Mouse (Mus musculus) lung, embryonic 15.5 days (tissue): Measurements from ENCODE around the gene Frmd7. TPM values are rescaled to one million over a fixed set of nuclear protein-coding genes. Genes with fewer than 3 reads are reported as not detected.

Source experiments
- ATAC-seq: fragments of 200-750 bp; cut with Nextera tagmentation; 2 replicates; pipeline ENCODE4 v1.8.0; 2017; ENCODE audit warnings: moderate number of reproducible peaks, borderline replicate concordance; ENCODE audit not compliant: low FRiP score, low TSS enrichment; ENCODE audit errors: extremely low read depth
- H3K27ac ChIP-seq: fragments of 300-500 bp; sonication (generic); 2 replicates; pipeline ENCODE4 v1.5.1; 2015; ENCODE audit warnings: moderate library complexity, mild to moderate bottlenecking, inconsistent platforms
- H3K27me3 ChIP-seq: fragments of 300-500 bp; sonication (generic); 2 replicates; pipeline ENCODE4 v1.6.1; 2015; ENCODE audit warnings: inconsistent platforms
- H3K36me3 ChIP-seq: fragments of 300-500 bp; sonication (generic); 2 replicates; pipeline ENCODE4 v1.6.1; 2015; ENCODE audit warnings: inconsistent platforms
- H3K4me1 ChIP-seq: fragments of 300-500 bp; sonication (generic); 2 replicates; pipeline ENCODE4 v1.6.1; 2015; ENCODE audit warnings: inconsistent platforms
- H3K4me2 ChIP-seq: fragments of 300-500 bp; sonication (generic); 2 replicates; pipeline ENCODE4 v1.6.1; 2015; ENCODE audit warnings: inconsistent platforms, mild to moderate bottlenecking, moderate library complexity
- H3K4me3 ChIP-seq: fragments of 300-500 bp; sonication (generic); 2 replicates; pipeline ENCODE4 v1.5.1; 2015; ENCODE audit warnings: mild to moderate bottlenecking, inconsistent platforms
- H3K9ac ChIP-seq: fragments of 300-500 bp; sonication (generic); 2 replicates; pipeline ENCODE4 v1.6.1; 2015; ENCODE audit warnings: inconsistent platforms
- H3K9me3 ChIP-seq: fragments of 300-500 bp; sonication (generic); 2 replicates; pipeline ENCODE4 v1.6.1; 2016; ENCODE audit warnings: inconsistent platforms
- WGBS: fragments of 180-500 bp; shearing (Covaris S2); methylation state at CpG from one replicate; pipeline ENCODE4 v1.1.7; 2015; 5-methylcytosine and 5-hydroxymethylcytosine counted together
- polyA plus RNA-seq: library from polyadenylated mRNA; unstranded; fragments of >200 nt; fragmentation: Nextera tagmentation; extraction: Ambion mirVana; gene quantifications from 2 replicates; pipeline ENCODE4 v1.2.1, GENCODE M21; 2015

Gene Frmd7
- polyA plus RNA-seq, 1 experiment from 2014 or later, result 0.17 TPM

- Histone ChIP-seq H3K9ac (no peak overlapping the region), H3K4me3 (no peak overlapping the region), H3K27me3 (no peaks in the 10 kb centered on the region; the same call in 1 of the 2 replicates), H3K4me1 (no peaks in the 10 kb centered on the region), H3K36me3 (no peaks in the 10 kb centered on the region), H3K9me3 (no peaks in the 10 kb centered on the region), H3K27ac (no peak overlapping the region), H3K4me2 (no peak overlapping the region)
- 55% methylated on average over 3 of the region's 3 CpGs for WGBS
- no peak for ATAC-seq
Observed at GRCm38 (mm10) chrX:50937117-50937516, 5.4 kb downstream of the Frmd7 start.

DNA sequence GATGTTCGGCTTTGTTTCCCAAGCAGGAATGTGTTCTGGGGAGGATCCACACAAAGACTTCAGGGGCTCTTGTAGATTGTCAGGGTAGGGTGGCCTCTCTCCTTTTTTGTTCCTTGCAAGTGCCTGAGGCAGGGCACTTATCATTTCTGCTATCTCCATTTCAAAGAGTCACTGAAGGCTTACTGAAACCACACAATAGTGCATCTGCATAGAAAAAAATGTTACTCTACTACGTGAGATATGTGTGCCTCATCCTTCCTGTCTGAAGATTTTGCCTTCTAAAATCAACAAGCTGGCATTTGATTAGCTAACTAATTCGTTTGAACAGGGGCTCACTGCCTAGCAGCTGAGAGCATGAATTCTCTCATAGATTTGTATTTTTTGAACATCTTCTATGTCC lies 12.2 kb downstream of the Frmd7 start:
- Histone ChIP-seq H3K27me3 (no peaks in the 10 kb centered on the region; the same call in 1 of the 2 replicates), H3K27ac (no peak overlapping the region), H3K9me3 (no peaks in the 10 kb centered on the region), H3K36me3 (no peaks in the 10 kb centered on the region), H3K4me1 (no peaks in the 10 kb centered on the region), H3K4me3 (no peak overlapping the region), H3K4me2 (no peak overlapping the region), H3K9ac (no peak overlapping the region)
- WGBS, result 48% methylated on average over 3 of the region's 3 CpGs
- no peak for ATAC-seq

- no peak overlapping the region for H3K4me2 ChIP-seq
- H3K27me3 ChIP-seq, result no peaks in the 10 kb centered on the region; the same call in 1 of the 2 replicates
- H3K9me3 ChIP-seq, result no peaks in the 10 kb centered on the region
- ATAC-seq, result no peak
- H3K4me1 ChIP-seq, result no peaks in the 10 kb centered on the region
- no peak overlapping the region for H3K4me3 ChIP-seq
- H3K9ac ChIP-seq, result no peak overlapping the region
- 68% methylated on average over 10 of the region's 10 CpGs for WGBS
- no peak overlapping the region for H3K27ac ChIP-seq
- no peaks in the 10 kb centered on the region for H3K36me3 ChIP-seq
Observed at GRCm38 (mm10) chrX:50926893-50927545, 15.5 kb downstream of the Frmd7 start.

- WGBS, result 29% methylated on average over 17 of the region's 18 CpGs
- H3K4me1 ChIP-seq, result no peaks in the 10 kb centered on the region
- no peaks in the 10 kb centered on the region for H3K9me3 ChIP-seq
- H3K27me3 ChIP-seq, result no peaks in the 10 kb centered on the region; the same call in 1 of the 2 replicates
- no peak overlapping the region for H3K9ac ChIP-seq
- H3K4me3 ChIP-seq, result no peak overlapping the region
- ATAC-seq, result no peak
- no peak overlapping the region for H3K27ac ChIP-seq
- H3K4me2 ChIP-seq, result no peak overlapping the region
- H3K36me3 ChIP-seq, result no peaks in the 10 kb centered on the region
Observed at GRCm38 (mm10) chrX:50924629-50925364, 17.7 kb downstream of the Frmd7 start.

DNA sequence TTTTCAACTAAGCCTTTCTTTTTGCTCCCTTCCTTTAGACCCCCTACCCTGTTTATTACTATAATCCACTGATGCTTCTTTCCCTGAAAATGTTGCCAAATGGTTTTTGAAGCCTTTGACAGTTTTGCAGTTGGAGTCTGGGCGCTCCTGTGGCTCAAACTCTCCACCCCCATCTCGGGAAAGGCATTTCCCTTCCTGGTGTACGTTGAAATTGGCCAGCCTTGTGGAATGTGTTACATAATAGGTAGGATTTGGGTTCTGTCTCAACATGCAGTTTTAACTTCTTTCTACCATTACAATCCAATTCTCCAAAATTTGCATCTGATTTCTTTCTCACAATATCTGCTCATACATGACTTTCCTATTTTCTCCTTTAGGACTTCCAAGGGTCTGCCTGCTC lies 23.8 kb downstream of the Frmd7 start:
- 32% methylated on average over 3 of the region's 3 CpGs for WGBS
- H3K9ac ChIP-seq, result no peak overlapping the region
- no peak overlapping the region for H3K4me2 ChIP-seq
- H3K4me3 ChIP-seq, result no peak overlapping the region
- H3K36me3 ChIP-seq, result no peaks in the 10 kb centered on the region
- no peaks in the 10 kb centered on the region for H3K4me1 ChIP-seq
- no peak overlapping the region for H3K27ac ChIP-seq
- no peak for ATAC-seq
- no peaks in the 10 kb centered on the region for H3K27me3 ChIP-seq
- H3K9me3 ChIP-seq, result no peaks in the 10 kb centered on the region

DNA sequence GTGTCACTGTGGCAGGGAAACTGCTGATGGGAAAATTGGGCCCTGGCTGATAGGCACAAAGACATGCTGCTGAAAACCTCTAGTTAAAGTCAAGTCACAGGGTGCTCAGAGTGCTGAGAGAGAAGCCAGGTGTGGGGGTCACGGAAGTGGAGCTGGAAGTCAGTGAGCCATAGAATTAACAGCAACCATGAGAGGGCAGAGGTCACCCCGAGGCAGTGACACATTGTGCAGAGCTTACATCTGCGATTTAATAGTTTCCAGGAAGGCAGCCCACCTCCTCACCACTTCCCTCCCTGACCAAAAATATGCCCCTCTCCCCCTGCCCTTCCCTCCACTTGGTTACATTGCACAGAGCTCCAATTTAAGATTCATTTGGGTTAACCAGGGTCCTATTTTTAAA lies 25.1 kb downstream of the Frmd7 start:
- 52% methylated on average over 3 of the region's 3 CpGs for WGBS
- no peak overlapping the region for H3K4me2 ChIP-seq
- H3K36me3 ChIP-seq, result no peaks in the 10 kb centered on the region

GRCm38 (mm10) chrX:50909915-50910314 lies 32.6 kb downstream of the Frmd7 start:
- no peaks in the 10 kb centered on the region for H3K27me3 ChIP-seq

More for the DNA sequence above, 25.1 kb downstream of the Frmd7 start:
- no peak overlapping the region for H3K27ac ChIP-seq
- H3K9ac ChIP-seq, result no peak overlapping the region
- ATAC-seq, result no peak
- no peaks in the 10 kb centered on the region for H3K4me1 ChIP-seq
- no peaks in the 10 kb centered on the region for H3K27me3 ChIP-seq
- no peaks in the 10 kb centered on the region for H3K9me3 ChIP-seq
- no peak overlapping the region for H3K4me3 ChIP-seq

DNA sequence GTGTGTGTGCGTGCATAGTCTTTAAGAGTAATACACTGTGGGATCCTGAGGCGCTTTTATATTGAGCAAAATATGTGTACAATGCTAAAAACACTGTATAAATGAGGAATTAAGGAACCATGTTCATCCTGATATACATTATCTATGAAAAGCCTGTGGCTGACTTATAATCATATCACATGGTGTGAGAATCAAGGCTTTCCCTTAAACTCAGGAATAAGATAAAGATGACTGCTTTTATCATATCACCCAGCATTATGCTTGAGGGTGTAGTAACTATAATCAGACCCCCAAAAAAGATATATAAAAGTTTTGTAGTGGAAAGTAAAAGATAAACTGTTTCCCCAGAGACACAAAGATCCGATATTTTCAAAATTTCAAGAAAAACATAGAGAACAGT lies 39.0 kb downstream of the Frmd7 start:
- no peaks in the 10 kb centered on the region for H3K27me3 ChIP-seq
- H3K4me2 ChIP-seq, result no peak overlapping the region
- H3K36me3 ChIP-seq, result no peaks in the 10 kb centered on the region
- H3K4me3 ChIP-seq, result no peak overlapping the region
- H3K9ac ChIP-seq, result no peak overlapping the region
- ATAC-seq, result no peak
- no peaks in the 10 kb centered on the region for H3K9me3 ChIP-seq
- no peaks in the 10 kb centered on the region for H3K4me1 ChIP-seq
- WGBS, result 75% methylated on average over 3 of the region's 3 CpGs
- no peak overlapping the region for H3K27ac ChIP-seq

More at GRCm38 (mm10) chrX:50909915-50910314, 32.6 kb downstream of the Frmd7 start:
- Histone ChIP-seq H3K4me3 (no peak overlapping the region), H3K36me3 (no peaks in the 10 kb centered on the region), H3K4me1 (no peaks in the 10 kb centered on the region), H3K9me3 (no peaks in the 10 kb centered on the region), H3K9ac (no peak overlapping the region), H3K4me2 (no peak overlapping the region), H3K27ac (no peak overlapping the region)
- ATAC-seq, result no peak
- WGBS, result 66% methylated on average over 5 of the region's 5 CpGs

GRCm38 (mm10) chrX:50887999-50888398 lies 54.5 kb downstream of the Frmd7 start:
- Histone ChIP-seq H3K9me3 (no peaks in the 10 kb centered on the region), H3K9ac (no peak overlapping the region), H3K4me2 (no peak overlapping the region), H3K4me3 (no peak overlapping the region), H3K27me3 (no peaks in the 10 kb centered on the region), H3K27ac (no peak overlapping the region), H3K36me3 (no peaks in the 10 kb centered on the region), H3K4me1 (no peaks in the 10 kb centered on the region)
- WGBS, result 71% methylated on average over 2 of the region's 2 CpGs
- no peak for ATAC-seq

DNA sequence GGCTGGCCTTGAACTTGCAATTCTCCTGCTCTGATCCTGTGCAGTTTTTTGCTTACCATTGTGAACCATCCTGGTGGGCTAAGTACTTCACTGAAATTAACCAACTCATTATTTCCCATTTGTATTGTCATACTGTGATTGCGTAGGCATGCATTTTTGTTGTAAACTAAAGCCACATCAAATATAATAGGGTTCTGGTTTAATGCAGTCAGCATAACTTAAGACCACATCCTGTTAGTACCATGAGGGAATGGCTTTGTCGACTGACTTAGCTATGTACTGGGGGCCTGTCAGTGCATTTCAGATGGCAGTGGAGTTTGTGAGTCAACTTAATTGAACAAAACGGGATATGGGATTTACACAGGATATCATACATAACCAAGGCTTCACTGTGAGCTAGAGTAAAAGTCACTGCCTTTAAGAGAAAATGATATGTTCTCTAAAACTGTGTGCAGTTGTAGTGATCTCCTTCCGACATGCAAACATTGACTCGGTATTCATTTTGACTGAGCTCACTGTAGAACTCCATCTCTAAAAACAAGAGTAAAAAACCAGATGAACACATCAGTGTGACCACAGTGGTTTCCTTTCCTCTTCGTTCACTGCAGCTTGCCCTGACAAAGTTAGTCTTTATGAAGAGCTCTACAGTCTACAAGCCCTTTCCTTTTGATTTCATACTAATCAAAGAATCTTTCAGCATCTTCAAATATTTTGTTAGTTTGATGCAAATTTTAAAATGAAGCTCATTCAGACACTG lies 68.1 kb downstream of the Frmd7 start:
- Histone ChIP-seq H3K4me3 (no peak overlapping the region), H3K4me2 (no peak overlapping the region), H3K4me1 (no peaks in the 10 kb centered on the region), H3K9ac (no peak overlapping the region), H3K27me3 (peaks cover 4% of the 10 kb centered on the region; the same call in 1 of the 2 replicates), H3K36me3 (no peaks in the 10 kb centered on the region), H3K27ac (no peak overlapping the region), H3K9me3 (no peaks in the 10 kb centered on the region)
- no peak for ATAC-seq
- 74% methylated on average over 6 of the region's 6 CpGs for WGBS

GRCm38 (mm10) chrX:50864734-50865133 lies 77.8 kb downstream of the Frmd7 start:
- Histone ChIP-seq H3K4me3 (no peak overlapping the region), H3K4me2 (no peak overlapping the region), H3K36me3 (no peaks in the 10 kb centered on the region), H3K4me1 (no peaks in the 10 kb centered on the region), H3K27me3 (no peaks in the 10 kb centered on the region; the same call in 1 of the 2 replicates), H3K27ac (no peak overlapping the region), H3K9ac (no peak overlapping the region), H3K9me3 (no peaks in the 10 kb centered on the region)
- WGBS, result 73% methylated on average over 5 of the region's 5 CpGs
- no peak for ATAC-seq

DNA sequence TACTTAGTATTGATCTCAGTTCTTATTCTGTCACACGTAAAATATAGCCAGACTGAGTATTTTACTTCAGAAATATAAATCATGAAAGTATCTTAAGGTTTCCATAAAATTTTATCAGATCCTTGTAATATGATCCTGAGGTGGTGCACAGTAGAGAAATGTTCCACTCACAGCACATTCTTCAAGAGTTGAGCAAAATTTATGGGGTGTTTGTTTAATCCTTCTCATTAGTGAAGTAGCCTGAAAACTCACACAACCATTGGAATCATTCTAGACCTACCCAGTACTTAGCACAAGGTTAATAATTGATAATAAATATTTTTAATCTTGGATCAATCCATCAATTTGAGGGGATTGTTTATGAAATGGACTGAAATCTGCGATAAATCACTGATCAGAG lies 78.7 kb downstream of the Frmd7 start:
- WGBS, result 35% methylated on average over 2 of the region's 2 CpGs
- Histone ChIP-seq H3K4me3 (no peak overlapping the region), H3K36me3 (no peaks in the 10 kb centered on the region), H3K27ac (no peak overlapping the region), H3K27me3 (no peaks in the 10 kb centered on the region; the same call in 1 of the 2 replicates), H3K9ac (no peak overlapping the region), H3K4me1 (no peaks in the 10 kb centered on the region), H3K4me2 (no peak overlapping the region), H3K9me3 (no peaks in the 10 kb centered on the region)
- no peak for ATAC-seq
